Mouse (Mus musculus) v-Abl transformed pro-B cells (cell line): ENCODE measurements at regions not wholly inside any gene's neighbourhood (a gene's known extent, or its start where the extent isn't known, plus 50 kb on each side); places are given as distances from the start of the nearest gene placed in this dataset.

Experiments used
- in situ Hi-C, 2 experiments: fragments of 400-800 bp; cut with MboI; formaldehyde crosslinking; loops; one replicate each; pipeline ENCODE4 v1.15.1; 2025; ENCODE audit not compliant: unreplicated experiment in 2 of 2

GRCm38 (mm10) chr13:20039590-20039989 is 50.8 kb upstream of the Elmo1 start:
- in situ Hi-C loops: loop anchor here (5.0 to 25.0 kb wide), 2 partner anchors 233 to 1098 kb away; partner anchors contain the start of genes Olfr1368 (in 1 of the 2) and Olfr263 (in 1 of the 2)

- in situ Hi-C loops: loop anchor here (5.0 to 25.0 kb wide), 2 partner anchors 234 to 1099 kb away; partner anchors contain the start of genes Olfr1368 (in 1 of the 2) and Olfr263 (in 1 of the 2)
These were observed 51.9 kb upstream of the Elmo1 start for GRCm38 (mm10) chr13:20038463-20038862.

GRCm38 (mm10) chr13:20037436-20037835 is 53.0 kb upstream of the Elmo1 start:
- in situ Hi-C loops: loop anchor here (5.0 to 25.0 kb wide), 2 partner anchors 235 to 1100 kb away; partner anchors contain the start of genes Olfr1368 (in 1 of the 2) and Olfr263 (in 1 of the 2)

GRCm38 (mm10) chr13:20033937-20034735 is 56.3 kb upstream of the Elmo1 start:
- in situ Hi-C loops: loop anchor here in 1 of 2 experiments (25.0 kb wide), 1 partner anchor 1103 kb away; the partner anchor contains the start of genes Olfr1368 and Olfr263

- in situ Hi-C loops: loop anchor here in 1 of 2 experiments (25.0 kb wide), 1 partner anchor 1106 kb away; the partner anchor contains the start of genes Olfr1368 and Olfr263
These were observed 58.7 kb upstream of the Elmo1 start for GRCm38 (mm10) chr13:20031660-20032059.

GRCm38 (mm10) chr13:20031082-20031481 is 59.3 kb upstream of the Elmo1 start:
- in situ Hi-C loops: loop anchor here in 1 of 2 experiments (25.0 kb wide), 1 partner anchor 1106 kb away; the partner anchor contains the start of genes Olfr1368 and Olfr263

GRCm38 (mm10) chr13:20026612-20027011 is 63.8 kb upstream of the Elmo1 start:
- in situ Hi-C loops: loop anchor here in 1 of 2 experiments (10.0 to 25.0 kb wide), 2 partner anchors 322 to 1111 kb away; partner anchors contain the start of genes Olfr1368 and Olfr263

GRCm38 (mm10) chr13:20016454-20016853 is 73.9 kb upstream of the Elmo1 start:
- in situ Hi-C loops: loop anchor here in 1 of 2 experiments (10.0 kb wide), 1 partner anchor 302 kb away; no protein-coding TSS in a partner anchor

- in situ Hi-C loops: loop anchor here in 1 of 2 experiments (10.0 kb wide), 1 partner anchor 298 kb away; no protein-coding TSS in a partner anchor
These were observed 77.8 kb upstream of the Elmo1 start for GRCm38 (mm10) chr13:20012621-20013020.

- in situ Hi-C loops: no loop called here
These were observed 81.2 kb upstream of the Elmo1 start for GRCm38 (mm10) chr13:20009164-20009563.

- in situ Hi-C loops: no loop called here
These were observed 82.8 kb upstream of the Elmo1 start for GRCm38 (mm10) chr13:20007561-20007960.

GRCm38 (mm10) chr13:19997606-19998005 is 92.8 kb upstream of the Elmo1 start:
- in situ Hi-C loops: no loop called here

GRCm38 (mm10) chr13:19975621-19976020 is 114.8 kb upstream of the Elmo1 start:
- in situ Hi-C loops: no loop called here

GRCm38 (mm10) chr13:19966566-19966965 is 123.8 kb upstream of the Elmo1 start:
- in situ Hi-C loops: no loop called here

GRCm38 (mm10) chr13:19963031-19963430 is 127.4 kb upstream of the Elmo1 start:
- in situ Hi-C loops: no loop called here

GRCm38 (mm10) chr13:19928761-19929160 is 104.7 kb upstream of the Gpr141 start:
- in situ Hi-C loops: no loop called here

GRCm38 (mm10) chr13:19927807-19928206 is 103.8 kb upstream of the Gpr141 start:
- in situ Hi-C loops: no loop called here

GRCm38 (mm10) chr13:19921084-19921827 is 97.2 kb upstream of the Gpr141 start:
- in situ Hi-C loops: no loop called here

GRCm38 (mm10) chr13:19911860-19912584 is 88.0 kb upstream of the Gpr141 start:
- in situ Hi-C loops: no loop called here

- in situ Hi-C loops: no loop called here
These were observed 78.7 kb upstream of the Gpr141 start for GRCm38 (mm10) chr13:19902786-19903185.
